Mouse (Mus musculus) megakaryocyte, embryonic 14.5 days (primary cell): ENCODE measurements around the gene Kctd18. TPM values are rescaled to one million over a fixed set of nuclear protein-coding genes. Genes with fewer than 3 reads are reported as not detected.

Source experiments
- H3K27me3 ChIP-seq: replicated peaks from 2 replicates; pipeline ENCODE3; 2012; ENCODE audit warnings: inconsistent platforms
- H3K36me3 ChIP-seq: replicated peaks from 2 replicates; pipeline ENCODE3; 2012; ENCODE audit warnings: low read length, inconsistent platforms, mixed read lengths
- H3K4me1 ChIP-seq: 2 replicates; pipeline ENCODE4 v1.6.1; 2012; ENCODE audit warnings: inconsistent platforms
- H3K4me3 ChIP-seq: replicated peaks from 2 replicates; pipeline ENCODE3; 2012; ENCODE audit warnings: moderate library complexity, mild to moderate bottlenecking, inconsistent platforms
- H3K9me3 ChIP-seq: 2 replicates; pipeline ENCODE4 v1.6.1; 2012; ENCODE audit warnings: inconsistent platforms
- FLI1 ChIP-seq: IDR thresholded peaks from 2 replicates; pipeline ENCODE4 v1.6.1; 2012; ENCODE audit warnings: low read length, inconsistent platforms, mixed read lengths
- GATA1 ChIP-seq: IDR thresholded peaks from 3 replicates; pipeline ENCODE4 v1.6.1; 2012; ENCODE audit warnings: mixed read lengths, low read length, inconsistent platforms, borderline replicate concordance
- polyA plus RNA-seq: library from polyadenylated mRNA; stranded (reverse); fragments of >175 nt; gene quantifications from 2 replicates; pipeline ENCODE4 v1.2.3, GENCODE M21; 2012; ENCODE audit warnings: low replicate concordance; ENCODE audit not compliant: insufficient read depth

The Kctd18 gene
- polyA plus RNA-seq, 1 experiment = 6.8 TPM

DNA sequence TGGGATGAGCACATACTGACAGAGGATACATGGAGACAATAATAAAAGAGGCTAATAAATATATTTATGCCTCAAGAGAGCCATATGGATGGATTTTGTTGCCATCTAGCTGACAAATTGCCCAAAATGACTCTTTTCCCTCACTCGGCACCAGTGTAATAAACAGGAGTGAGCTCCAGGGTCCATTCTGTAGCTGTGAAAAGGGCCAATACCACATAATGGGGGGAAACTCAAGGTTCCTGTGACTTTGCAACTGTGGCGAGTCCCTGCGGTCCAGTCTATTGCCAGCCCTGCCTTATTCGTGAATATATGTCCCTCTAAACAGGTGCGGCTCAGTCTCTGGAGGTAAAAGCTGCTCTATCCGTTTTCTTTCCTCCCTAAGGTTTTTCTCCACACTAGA lies 107.2 kb downstream of the Kctd18 start:
- Histone ChIP-seq H3K27me3 (peaks cover 2% of the 10 kb centered on the region), H3K36me3 (no peaks in the 10 kb centered on the region), H3K9me3 (0 out of 2 replicates have a peak, but pooled peaks cover 3% of the 10 kb centered on the region), H3K4me3 (no peak overlapping the region), H3K4me1 (no peaks in the 10 kb centered on the region)
- no peak for TF ChIP-seq GATA1

DNA sequence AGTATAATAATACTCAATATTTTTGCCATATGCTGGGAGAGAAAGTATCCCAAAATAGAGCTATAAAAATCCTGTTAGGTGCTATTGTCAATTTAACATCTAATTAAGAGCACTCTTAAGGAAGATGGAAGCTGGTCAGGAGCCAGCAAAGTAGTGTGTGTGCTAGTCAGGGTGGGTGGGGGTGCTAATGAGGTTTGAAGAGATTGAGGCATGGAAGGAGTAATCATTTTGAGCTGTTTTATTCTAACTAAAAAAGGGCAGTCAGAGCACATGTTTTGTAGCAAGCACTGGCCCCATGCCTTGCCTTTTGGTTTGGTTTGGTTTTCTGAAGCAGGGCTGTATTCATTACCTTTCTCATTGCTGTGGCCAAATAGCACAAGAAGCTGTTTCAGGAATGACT lies 112.4 kb downstream of the Kctd18 start:
- Histone ChIP-seq H3K36me3 (no peaks in the 10 kb centered on the region), H3K4me3 (no peak overlapping the region), H3K27me3 (peaks cover 2% of the 10 kb centered on the region), H3K4me1 (no peaks in the 10 kb centered on the region), H3K9me3 (0 out of 2 replicates have a peak, but pooled peaks cover 3% of the 10 kb centered on the region)
- TF ChIP-seq GATA1 = no peak
- TF ChIP-seq FLI1 = no peak

DNA sequence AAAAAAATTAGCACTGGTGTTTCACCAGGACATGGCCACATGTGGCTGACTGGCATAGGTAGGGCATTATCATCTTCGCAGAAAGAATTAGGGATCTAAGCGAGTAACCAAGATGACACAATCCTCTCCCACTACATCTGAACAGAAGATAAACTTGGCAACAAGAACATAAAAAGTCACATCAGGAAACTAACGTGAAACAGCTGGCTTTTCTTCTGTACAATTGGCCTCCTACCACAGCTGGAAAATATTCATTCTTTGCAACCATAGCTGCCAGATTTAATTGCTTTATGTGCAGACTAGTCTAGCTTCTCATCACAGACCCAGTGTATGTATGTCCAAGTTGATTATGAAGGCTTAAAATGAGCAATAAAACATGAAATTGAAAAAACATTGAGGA lies 112.8 kb downstream of the Kctd18 start:
- TF ChIP-seq FLI1 (no peak), GATA1 (no peak)
- Histone ChIP-seq H3K36me3 (no peaks in the 10 kb centered on the region), H3K27me3 (peaks cover 2% of the 10 kb centered on the region), H3K4me3 (no peak overlapping the region), H3K4me1 (no peaks in the 10 kb centered on the region), H3K9me3 (0 out of 2 replicates have a peak, but pooled peaks cover 3% of the 10 kb centered on the region)

Other genes with a start within 250 kb of the Kctd18 start
- not detected in 2 replicates for gene Spats2l, start 244.8 kb downstream of the Kctd18 start, polyA plus RNA-seq
- 0.29 TPM in 1 of 2 replicates, not detected in the other for gene Sgo2a, start 23.0 kb downstream of the Kctd18 start, polyA plus RNA-seq
- 0.66 TPM in 1 of 2 replicates, not detected in the other for gene Aox1, start 11.0 kb upstream of the Kctd18 start, polyA plus RNA-seq
- 0.21 TPM in 1 of 2 replicates, not detected in the other for gene Aox3, start 94.2 kb upstream of the Kctd18 start, polyA plus RNA-seq
- not detected in 2 replicates for gene Aox4, start 191.4 kb upstream of the Kctd18 start, polyA plus RNA-seq